Mouse (Mus musculus) cerebellum, adult 2 months (tissue): ENCODE measurements around the gene Mtg2.

Experiments
- CTCF ChIP-seq: fragments of 200-500 bp; IDR thresholded peaks from 2 replicates; pipeline ENCODE4 v1.5.1; 2011; ENCODE audit warnings: low read depth, mild to moderate bottlenecking, control low read depth, low read length, moderate library complexity, borderline replicate concordance; ENCODE audit not compliant: insufficient read depth
- POLR2A ChIP-seq: fragments of 200-500 bp; IDR thresholded peaks from 2 replicates; pipeline ENCODE4 v1.6.1; 2011; ENCODE audit warnings: low read length, control low read depth, borderline replicate concordance; ENCODE audit not compliant: insufficient read depth

DNA sequence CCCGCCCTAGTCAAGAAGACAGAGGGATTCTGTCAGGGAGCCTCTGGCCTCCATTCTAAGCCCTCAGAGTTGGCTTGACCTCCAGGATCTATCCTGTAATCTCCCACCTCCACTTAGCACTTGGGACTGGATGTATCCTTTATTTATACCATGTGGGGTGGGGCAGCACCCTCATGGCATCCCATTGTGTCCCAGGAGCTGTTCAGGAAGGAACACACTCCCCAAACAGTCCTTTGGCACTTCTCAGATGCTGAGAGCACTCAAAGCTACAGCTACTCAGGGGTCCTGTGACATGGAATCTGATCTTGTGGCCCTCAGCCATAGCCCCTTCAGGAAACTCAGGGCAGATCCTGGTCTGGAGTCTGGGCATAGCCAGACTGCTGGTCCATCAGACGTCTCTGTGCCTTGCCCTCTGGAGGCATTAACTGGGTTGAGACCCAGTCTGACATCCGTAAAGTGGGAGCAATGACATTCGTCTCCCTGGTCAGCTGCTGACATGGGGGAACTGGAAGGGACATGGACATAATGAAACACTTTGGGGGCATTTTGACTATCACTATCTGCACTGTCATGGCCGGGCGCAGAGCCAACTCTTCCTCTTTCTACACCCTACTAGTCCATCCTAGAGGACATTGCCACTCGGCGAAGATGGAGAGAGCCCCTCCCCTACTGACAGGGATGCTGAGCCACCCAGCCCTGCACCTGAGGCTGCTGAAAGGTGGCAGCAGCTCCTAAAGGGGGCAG lies 46.5 kb downstream of the Mtg2 start:
- TF ChIP-seq CTCF (no peak), POLR2A (no peak)
